Mouse (Mus musculus): ENCODE data around the gene Gm3952.

The Gm3952 gene

GRCm38 (mm10) chr8:128798594-128798993, at the start of gene Gm3952:
TSS of gene Gm3952 (minus strand) at chr8:128798694.
- DNase-seq (ENCODE audit: extremely low read depth, insufficient read length, low spot score), result no peak

GRCm38 (mm10) chr8:128843749-128844148, 45.3 kb upstream of the Gm3952 start:
- no peak for DNase-seq (ENCODE audit: extremely low read depth, insufficient read length, low spot score)

DNA sequence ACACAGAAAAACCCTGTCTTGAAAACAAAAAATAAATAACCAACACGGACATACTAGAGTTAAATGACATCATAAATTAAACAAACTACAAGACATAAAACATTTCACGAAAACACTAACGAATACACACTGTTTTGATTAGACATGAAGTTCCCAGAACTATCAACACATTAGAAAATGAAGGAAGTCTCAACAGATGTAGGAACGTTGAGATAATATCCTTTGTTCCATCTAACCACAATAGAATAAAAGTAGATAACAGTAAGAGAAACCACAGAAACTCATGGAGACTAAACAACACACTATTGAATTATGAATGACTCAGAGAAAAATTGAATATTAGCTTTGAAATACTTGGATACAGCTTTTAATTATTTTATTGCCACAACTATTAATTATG, 14.0 kb upstream of the Gm3952 start:
- no peak for DNase-seq (ENCODE audit: extremely low read depth, insufficient read length, low spot score)

GRCm38 (mm10) chr8:128735692-128736091, 62.8 kb downstream of the Gm3952 start:
- DNase-seq (ENCODE audit: extremely low read depth, insufficient read length, low spot score), result no peak

GRCm38 (mm10) chr8:128734118-128734517, 64.4 kb downstream of the Gm3952 start:
- no peak for DNase-seq (ENCODE audit: extremely low read depth, insufficient read length, low spot score)

DNA sequence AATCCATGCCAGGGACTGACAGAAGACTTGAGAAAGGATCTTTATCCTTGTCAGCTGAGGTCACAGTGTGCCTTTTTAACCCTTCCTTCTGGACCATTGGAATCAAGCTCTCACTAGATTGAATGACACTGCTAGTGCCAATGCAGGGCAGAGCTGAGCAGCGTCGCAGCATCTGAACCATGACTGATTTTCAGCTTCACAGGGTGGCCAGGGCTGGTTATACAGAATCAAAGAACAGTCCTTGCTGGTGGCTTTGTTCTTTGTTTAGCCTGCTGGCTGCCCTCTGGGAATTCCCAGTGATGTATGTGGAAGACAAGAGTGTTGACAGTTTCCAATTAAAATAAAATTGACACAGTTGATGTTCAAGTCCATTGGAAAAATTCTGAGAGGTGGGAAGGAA, 66.2 kb downstream of the Gm3952 start:
- DNase-seq (ENCODE audit: extremely low read depth, insufficient read length, low spot score), result no peak

DNA sequence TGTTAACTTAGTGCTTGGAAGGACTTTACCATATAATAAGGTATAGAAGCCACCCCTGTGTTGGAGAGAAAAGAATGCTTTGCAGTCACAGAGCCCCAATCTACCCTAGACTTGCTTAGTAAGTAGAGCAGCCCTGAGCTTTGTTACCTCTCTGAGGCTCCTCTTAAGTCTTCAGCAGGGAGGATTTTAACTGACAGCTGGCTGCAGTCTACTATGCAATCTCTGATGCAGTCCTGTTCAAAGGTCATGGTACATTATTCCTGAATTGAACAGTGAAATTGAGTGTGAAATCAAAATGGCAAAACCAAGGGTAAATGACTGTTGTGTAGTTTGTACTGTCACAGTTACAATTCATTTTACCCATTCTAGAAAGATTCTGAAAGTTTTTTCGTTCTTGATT, 71.3 kb downstream of the Gm3952 start:
- DNase-seq (ENCODE audit: extremely low read depth, insufficient read length, low spot score), result no peak

DNA sequence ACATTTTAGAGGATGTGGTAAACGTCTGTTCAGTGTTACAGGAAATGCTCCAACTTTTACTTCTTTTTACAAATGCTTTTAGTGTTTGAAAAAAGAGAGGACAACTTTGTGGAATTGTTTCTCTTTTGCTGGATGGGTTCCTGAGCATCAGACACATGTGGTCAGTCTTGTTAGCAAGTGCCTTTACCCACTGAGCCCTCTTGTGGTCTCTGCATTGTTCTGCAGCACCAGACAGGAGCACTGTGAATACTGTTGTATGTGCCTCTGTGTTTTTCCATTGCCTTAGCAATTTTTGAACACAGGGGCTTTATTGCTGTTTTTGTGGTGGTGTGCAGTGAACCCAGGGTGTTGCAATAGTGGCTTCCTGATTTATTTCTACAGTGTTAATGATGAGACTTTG, 73.7 kb downstream of the Gm3952 start:
- no peak for DNase-seq (ENCODE audit: extremely low read depth, insufficient read length, low spot score)

- no peak for DNase-seq (ENCODE audit: extremely low read depth, insufficient read length, low spot score)
Measured at GRCm38 (mm10) chr8:128716184-128716583, 82.3 kb downstream of the Gm3952 start.

- peak; percentile 34 for DNase-seq (ENCODE audit: extremely low read depth, insufficient read length, low spot score)
Measured at GRCm38 (mm10) chr8:128709261-128709660, 89.2 kb downstream of the Gm3952 start.

DNA sequence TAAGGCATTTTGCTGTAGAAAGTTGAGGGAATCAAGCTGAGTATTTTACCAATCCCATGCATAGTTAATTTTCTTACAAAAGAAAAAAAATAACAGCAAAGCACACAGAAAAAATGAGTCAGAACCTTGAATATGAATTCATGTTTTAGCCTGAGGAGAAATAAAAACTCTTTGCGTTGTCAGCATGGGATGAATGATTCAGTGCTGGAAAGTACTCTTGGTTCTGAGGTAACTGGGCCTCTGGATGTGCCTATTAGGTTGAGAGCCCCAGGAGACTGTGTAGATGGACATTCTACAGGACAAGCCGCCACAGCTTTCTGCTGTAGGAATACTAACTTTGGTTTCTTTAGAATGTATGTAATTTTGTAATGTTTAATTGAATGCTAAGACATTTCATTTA, 93.7 kb downstream of the Gm3952 start:
- DNase-seq (ENCODE audit: extremely low read depth, insufficient read length, low spot score), result no peak

DNA sequence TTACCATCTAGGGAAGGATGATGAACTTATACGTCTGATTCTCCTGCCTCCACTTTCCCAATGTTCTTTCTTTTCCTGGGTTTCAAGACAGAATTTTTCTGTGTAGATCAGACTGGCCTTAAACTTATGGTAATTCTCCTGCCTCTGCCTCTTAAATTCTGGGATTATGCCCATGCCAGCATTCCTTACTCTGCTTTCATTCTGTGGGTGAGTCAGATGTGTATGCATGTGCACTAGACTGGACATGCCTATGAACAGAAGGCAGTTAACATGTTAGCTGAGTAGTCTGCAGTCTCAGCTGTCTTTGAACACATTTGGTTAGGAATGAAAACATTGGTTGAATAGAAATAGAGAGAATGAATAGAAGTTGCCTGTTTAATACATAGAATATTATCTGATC, 94.1 kb downstream of the Gm3952 start:
- peak; percentile 43 for DNase-seq (ENCODE audit: extremely low read depth, insufficient read length, low spot score)

DNA sequence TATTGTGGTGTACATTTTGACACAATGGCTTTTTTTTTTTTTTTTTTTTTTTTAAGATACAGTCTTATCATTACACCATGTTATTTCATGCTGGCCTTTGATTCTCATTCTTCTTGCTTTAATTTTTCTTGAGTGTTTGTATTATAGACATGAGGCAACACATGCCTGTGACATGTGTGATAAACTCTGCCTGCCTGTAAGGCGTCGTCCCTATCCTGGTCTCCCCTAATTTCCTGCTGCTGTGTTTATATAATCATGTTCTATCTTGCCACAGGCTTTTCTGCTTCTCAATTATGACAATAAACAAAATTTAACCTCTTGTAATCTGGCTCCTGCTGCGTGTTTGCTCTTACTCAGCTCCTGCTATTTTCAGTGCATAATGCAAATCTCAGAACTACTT, 100.5 kb downstream of the Gm3952 start:
- no peak for DNase-seq (ENCODE audit: extremely low read depth, insufficient read length, low spot score)

GRCm38 (mm10) chr8:128696701-128697397, 101.6 kb downstream of the Gm3952 start:
- no peak for DNase-seq (ENCODE audit: extremely low read depth, insufficient read length, low spot score)
